Mouse (Mus musculus): ENCODE measurements around the gene Hikeshi. TPM values are rescaled to one million over a fixed set of nuclear protein-coding genes. Genes with fewer than 3 reads are reported as not detected.

Gene Hikeshi
- polyA plus RNA-seq, 1 experiment: 80.6 TPM

GRCm38 (mm10) chr7:89891856-89892255 lies 49.1 kb downstream of the Hikeshi start:
- DNase-seq: no peak
- TF ChIP-seq CTCF (IDR thresholded peaks at IDR 0.05; ENCODE audit: borderline replicate concordance, insufficient read depth, low read depth, low read length) (no peak), POLR2A (IDR thresholded peaks at IDR 0.05; ENCODE audit: borderline replicate concordance, insufficient read depth, low read length) (no peak)
- 31% methylated on average over 4 of the region's 4 CpGs for WGBS
- H3K4me3 ChIP-seq (replicated peaks; ENCODE audit: insufficient read depth, low read depth, low read length): no peak overlapping the region
- no peak overlapping the region for H3K27ac ChIP-seq (ENCODE audit: insufficient read depth, low read length)
- H3K4me1 ChIP-seq (ENCODE audit: control insufficient read depth, insufficient read depth, low read length): no peaks in the 10 kb centered on the region
- H3K27me3 ChIP-seq (ENCODE audit: control insufficient read depth, insufficient read depth, low read length): no peaks in the 10 kb centered on the region

GRCm38 (mm10) chr7:89891412-89891811 lies 49.6 kb downstream of the Hikeshi start:
- TF ChIP-seq POLR2A (IDR thresholded peaks at IDR 0.05; ENCODE audit: borderline replicate concordance, insufficient read depth, low read length): no peak
- TF ChIP-seq CTCF (IDR thresholded peaks at IDR 0.05; ENCODE audit: borderline replicate concordance, insufficient read depth, low read depth, low read length): no peak
- no peaks in the 10 kb centered on the region for H3K27me3 ChIP-seq (ENCODE audit: control insufficient read depth, insufficient read depth, low read length)

GRCm38 (mm10) chr7:89884551-89884950 lies 56.5 kb downstream of the Hikeshi start:
- H3K4me3 ChIP-seq (replicated peaks; ENCODE audit: insufficient read depth, low read depth, low read length): no peak overlapping the region
- TF ChIP-seq CTCF (IDR thresholded peaks at IDR 0.05; ENCODE audit: borderline replicate concordance, insufficient read depth, low read depth, low read length): no peak
- no peak for TF ChIP-seq POLR2A (IDR thresholded peaks at IDR 0.05; ENCODE audit: borderline replicate concordance, insufficient read depth, low read length)
- no peaks in the 10 kb centered on the region for H3K27me3 ChIP-seq (ENCODE audit: control insufficient read depth, insufficient read depth, low read length)
- 71% methylated on average over 3 of the region's 3 CpGs for WGBS
- DNase-seq: no peak
- H3K27ac ChIP-seq (ENCODE audit: insufficient read depth, low read length): no peak overlapping the region
- no peaks in the 10 kb centered on the region for H3K4me1 ChIP-seq (ENCODE audit: control insufficient read depth, insufficient read depth, low read length)

More at GRCm38 (mm10) chr7:89891412-89891811, 49.6 kb downstream of the Hikeshi start:
- 83% methylated on average over 5 of the region's 5 CpGs for WGBS
- Histone ChIP-seq H3K4me3 (replicated peaks; ENCODE audit: insufficient read depth, low read depth, low read length) (no peak overlapping the region), H3K4me1 (ENCODE audit: control insufficient read depth, insufficient read depth, low read length) (no peaks in the 10 kb centered on the region), H3K27ac (ENCODE audit: insufficient read depth, low read length) (no peak overlapping the region)
- DNase-seq: no peak

DNA sequence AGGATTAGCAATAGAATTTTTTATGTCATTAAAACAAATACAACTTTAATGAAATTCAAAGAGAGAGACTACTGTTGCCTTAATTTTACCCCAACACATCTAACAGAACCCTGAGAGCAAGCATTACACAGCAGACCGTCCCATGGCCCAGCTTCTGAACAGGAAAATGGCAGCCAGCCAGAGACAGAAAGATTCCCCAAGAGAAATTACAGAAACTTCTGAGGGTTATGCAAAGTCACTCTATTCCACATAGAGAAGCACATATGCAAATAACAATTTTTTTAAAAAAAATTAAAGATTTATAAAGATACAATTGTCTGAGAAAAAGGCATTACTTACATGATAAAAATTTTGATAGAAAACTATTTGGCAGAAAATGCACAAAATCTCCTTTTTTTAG lies 61.3 kb downstream of the Hikeshi start:
- no peaks in the 10 kb centered on the region for H3K4me1 ChIP-seq (ENCODE audit: control insufficient read depth, insufficient read depth, low read length)
- no peak overlapping the region for H3K27ac ChIP-seq (ENCODE audit: insufficient read depth, low read length)
- no peaks in the 10 kb centered on the region for H3K27me3 ChIP-seq (ENCODE audit: control insufficient read depth, insufficient read depth, low read length)
- TF ChIP-seq POLR2A (IDR thresholded peaks at IDR 0.05; ENCODE audit: borderline replicate concordance, insufficient read depth, low read length) (no peak), CTCF (IDR thresholded peaks at IDR 0.05; ENCODE audit: borderline replicate concordance, insufficient read depth, low read depth, low read length) (no peak)
- no peak overlapping the region for H3K4me3 ChIP-seq (replicated peaks; ENCODE audit: insufficient read depth, low read depth, low read length)
- no peak for DNase-seq
- 62% methylated on average over 1 of the region's 1 CpGs for WGBS

Other genes with a start within 250 kb of the Hikeshi start
- gene Ccdc81, start 37.6 kb downstream of the Hikeshi start, polyA plus RNA-seq (2012; rRNA removed): 0.90 and 1.2 TPM in 2 replicates
- 48.2 and 49.7 TPM in 2 replicates for gene Eed, start 39.8 kb upstream of the Hikeshi start, polyA plus RNA-seq (2012; rRNA removed)
- gene Picalm, start 189.0 kb upstream of the Hikeshi start, polyA plus RNA-seq (2012; rRNA removed): 156 and 163 TPM in 2 replicates